Mouse (Mus musculus) skeletal muscle tissue, adult 2 months (tissue): ENCODE measurements around the gene Slc35e3.

Experiments
- DNase-seq: peaks from one replicate; pipeline ENCODE4 v3.0.0-alpha.2; 2012; ENCODE audit warnings: low read depth, low spot score

The Slc35e3 gene

DNA sequence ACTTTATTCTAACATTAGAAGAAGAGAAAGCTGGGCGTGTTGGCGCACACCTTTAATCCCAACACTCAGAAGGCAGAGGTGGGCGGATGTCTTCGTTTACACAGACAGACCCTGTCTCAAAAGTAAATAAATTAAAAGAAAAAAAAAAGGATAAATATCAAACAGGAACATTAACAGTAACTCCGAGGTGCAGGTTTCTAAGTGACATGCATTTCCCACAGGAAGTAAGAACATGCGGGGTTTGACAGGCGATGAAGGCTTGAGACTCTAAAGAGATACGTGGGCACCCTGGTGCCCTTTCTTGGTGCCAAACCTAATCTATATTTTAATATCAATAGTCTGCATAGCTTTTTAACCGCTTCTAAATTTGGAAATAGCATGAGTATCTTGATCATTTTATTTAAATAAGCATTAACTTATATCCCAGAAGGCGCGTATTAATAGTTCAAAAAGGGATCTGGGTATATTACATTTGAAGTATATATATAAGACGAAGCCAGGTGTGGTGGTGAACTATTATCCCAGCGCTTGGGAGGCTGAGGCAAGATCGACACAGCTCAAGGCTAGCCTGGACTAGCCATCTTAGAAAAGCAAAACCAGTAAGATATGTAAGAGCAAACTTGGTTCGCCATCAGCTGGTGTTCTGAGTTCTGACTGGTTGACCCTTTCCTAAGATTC lies 60.9 kb downstream of the Slc35e3 start:
- DNase-seq, result no peak

DNA sequence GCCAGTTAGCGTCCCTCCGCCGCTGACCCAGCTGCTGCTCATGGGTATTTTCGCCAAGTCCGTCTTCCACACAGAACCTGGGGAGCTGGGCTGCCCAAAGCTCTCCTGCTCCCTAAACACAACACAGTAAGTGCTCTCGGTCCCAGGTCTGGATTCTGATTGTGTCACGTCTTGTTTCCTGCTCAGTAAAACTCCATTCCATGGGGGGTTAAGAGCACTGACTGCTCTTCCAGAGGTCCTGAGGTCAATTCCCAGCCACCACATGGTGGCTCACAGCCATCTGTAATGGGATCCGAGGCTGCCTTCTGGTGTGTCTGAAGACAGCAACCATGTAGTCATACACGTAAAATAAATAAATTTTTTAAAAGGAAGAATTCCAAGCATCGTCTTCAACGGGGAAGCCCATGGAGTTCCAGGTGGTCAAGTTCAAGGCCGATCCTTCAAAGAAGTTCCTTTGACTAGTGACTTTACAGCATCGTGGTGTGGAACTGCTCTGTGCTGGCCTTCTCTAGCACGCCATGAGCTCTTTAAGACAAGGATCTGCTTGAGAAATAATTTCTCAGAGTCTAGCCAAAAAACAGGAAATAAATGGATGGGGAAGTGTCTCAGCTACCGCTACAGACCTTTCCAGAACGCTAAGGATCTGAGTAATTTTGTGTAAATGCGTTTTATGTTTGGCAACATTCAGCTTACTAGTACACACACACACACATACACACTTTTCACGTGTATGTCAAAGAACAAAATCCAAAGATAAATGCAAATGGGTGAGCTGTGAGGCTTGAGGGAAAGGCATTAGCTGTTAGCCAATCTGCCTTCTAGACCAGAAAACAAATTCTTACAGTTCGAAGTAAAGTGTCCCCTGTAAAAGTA lies 61.6 kb downstream of the Slc35e3 start:
- no peak for DNase-seq

- DNase-seq, result no peak
These were observed 62.5 kb downstream of the Slc35e3 start for GRCm38 (mm10) chr10:117683734-117684037.
